Mouse (Mus musculus): ENCODE data around the gene Adam21.
"Not testable (repeated sequence)": the region's sequence is repeated elsewhere in the genome, so short reads cannot be mapped to it uniquely, and the experiment has no call there.

Gene Adam21

GRCm38 (mm10) chr12:81568374-81568773 lies at the start of gene Adam21:
Gene Adam21, minus strand, starts transcription at chr12:81568474.
- no peak for DNase-seq (ENCODE audit: low spot score)

- DNase-seq (ENCODE audit: low spot score): no peak
These were observed 48.7 kb upstream of the Adam21 start for GRCm38 (mm10) chr12:81616980-81617379.

- no peak for DNase-seq (ENCODE audit: low spot score)
These were observed 47.5 kb upstream of the Adam21 start for GRCm38 (mm10) chr12:81615807-81616206.

GRCm38 (mm10) chr12:81609445-81609844 lies 41.2 kb upstream of the Adam21 start:
- no peak for DNase-seq (ENCODE audit: low spot score)

GRCm38 (mm10) chr12:81604995-81605784 lies 36.9 kb upstream of the Adam21 start:
- DNase-seq (ENCODE audit: low spot score): no peak

- DNase-seq (ENCODE audit: low spot score): no peak
These were observed 28.4 kb upstream of the Adam21 start for GRCm38 (mm10) chr12:81596547-81597262.

GRCm38 (mm10) chr12:81594902-81595671 lies 26.8 kb upstream of the Adam21 start, which contains the start of gene Med6:
Gene Med6, minus strand, starts transcription at chr12:81595008.
- DNase-seq (ENCODE audit: low spot score): peak; percentile 98

GRCm38 (mm10) chr12:81567931-81568330 lies 343 bp downstream of the Adam21 start:
- no peak for DNase-seq (ENCODE audit: low spot score)

- no peak for DNase-seq (ENCODE audit: low spot score)
These were observed 4.1 kb downstream of the Adam21 start for GRCm38 (mm10) chr12:81564173-81564572.

- DNase-seq (ENCODE audit: low spot score): no peak
These were observed 19.0 kb downstream of the Adam21 start for GRCm38 (mm10) chr12:81549286-81549685.

GRCm38 (mm10) chr12:81547163-81547562 lies 21.1 kb downstream of the Adam21 start:
- no peak for DNase-seq (ENCODE audit: low spot score)

- no peak for DNase-seq (ENCODE audit: low spot score)
These were observed 35.2 kb downstream of the Adam21 start for GRCm38 (mm10) chr12:81533029-81533419.

GRCm38 (mm10) chr12:81532316-81533028 lies 35.8 kb downstream of the Adam21 start, which contains the start of the genes Gm20498 and Synj2bp:
Gene Gm20498, minus strand, starts transcription at chr12:81532905.
Gene Synj2bp, minus strand, starts transcription at chr12:81532911.
- DNase-seq (ENCODE audit: low spot score): peak; percentile 91

GRCm38 (mm10) chr12:81530587-81530986 lies 37.7 kb downstream of the Adam21 start:
- not testable (repeated sequence) for DNase-seq (ENCODE audit: low spot score)
